Mouse (Mus musculus) layer of hippocampus, postnatal 14 days (tissue): Measurements from ENCODE around the gene Esp6. TPM values are rescaled to one million over a fixed set of nuclear protein-coding genes. Genes with fewer than 3 reads are reported as not detected.
"Not testable (repeated sequence)": the region's sequence is repeated elsewhere in the genome, so short reads cannot be mapped to it uniquely, and the experiment has no call there.

Experiments used
- DNase-seq, 2 experiments: peaks; one replicate each; pipeline ENCODE4 v3.0.0; 2021 to 2022; ENCODE audit warnings: low spot score in 2 of 2, mixed read lengths in 1 of 2
- long read RNA-seq, 2 experiments: library from polyadenylated mRNA; stranded (forward); transcript quantifications; one replicate each; pipeline ENCODE4 v2.0.0; 2021
- total RNA-seq, 2 experiments: library from RNA; stranded (reverse); gene quantifications; 2 replicates each; pipeline ENCODE4 v1.2.3; 2021

The Esp6 gene
- total RNA-seq = not detected
- long read RNA-seq, experiment 1 = 0 reads
- long read RNA-seq, experiment 2 = 0 reads

GRCm38 (mm10) chr17:40561207-40561606 is at the start of gene Esp6:
Gene Esp6, plus strand, starts transcription at chr17:40561507.
- no peak for DNase-seq

- no peak for DNase-seq
These were observed 41.5 kb upstream of the Esp6 start, which contains the start of gene Esp8 for GRCm38 (mm10) chr17:40519818-40520217. Gene Esp8, plus strand, starts transcription at chr17:40520022.

GRCm38 (mm10) chr17:40529813-40530212 is 31.5 kb upstream of the Esp6 start:
- DNase-seq = no peak

GRCm38 (mm10) chr17:40531147-40531546 is 30.2 kb upstream of the Esp6 start:
- DNase-seq = no peak

GRCm38 (mm10) chr17:40547005-40547404 is 14.3 kb upstream of the Esp6 start:
- not testable (repeated sequence) for DNase-seq

- DNase-seq = no peak
These were observed 7.8 kb upstream of the Esp6 start for GRCm38 (mm10) chr17:40553470-40553869.

- not testable (repeated sequence) for DNase-seq
These were observed 22.6 kb downstream of the Esp6 start for GRCm38 (mm10) chr17:40583906-40584305.

GRCm38 (mm10) chr17:40591297-40591696 is 30.0 kb downstream of the Esp6 start:
- no peak for DNase-seq

GRCm38 (mm10) chr17:40598294-40598693 is 37.0 kb downstream of the Esp6 start, which contains the start of gene Esp4:
Gene Esp4, plus strand, starts transcription at chr17:40598594.
- no peak for DNase-seq

Other genes with a start within 250 kb of the Esp6 start
- not detected for gene Crisp1, start 242.3 kb upstream of the Esp6 start, total RNA-seq
- not detected for gene Esp8, start 41.5 kb upstream of the Esp6 start, total RNA-seq
- not detected for gene Esp4, start 37.1 kb downstream of the Esp6 start, total RNA-seq
- gene Esp3, start 70.6 kb downstream of the Esp6 start, total RNA-seq = not detected
- not detected for gene Esp1, start 165.6 kb downstream of the Esp6 start, total RNA-seq
- not detected for gene Crisp2, start 245.5 kb downstream of the Esp6 start, total RNA-seq
- gene Rhag, start 249.6 kb downstream of the Esp6 start, total RNA-seq = not detected